Mouse (Mus musculus) T-helper 1 cell (primary cell): Measurements from ENCODE around the gene Dgkz.

Experiments
- in situ Hi-C: fragments of 300-600 bp; cut with MboI, MseI; formaldehyde crosslinking; loops from one replicate; pipeline ENCODE4 v1.15.1; 2025; ENCODE audit warnings: high pct_unique_total_duplicates

Dgkz gene

DNA sequence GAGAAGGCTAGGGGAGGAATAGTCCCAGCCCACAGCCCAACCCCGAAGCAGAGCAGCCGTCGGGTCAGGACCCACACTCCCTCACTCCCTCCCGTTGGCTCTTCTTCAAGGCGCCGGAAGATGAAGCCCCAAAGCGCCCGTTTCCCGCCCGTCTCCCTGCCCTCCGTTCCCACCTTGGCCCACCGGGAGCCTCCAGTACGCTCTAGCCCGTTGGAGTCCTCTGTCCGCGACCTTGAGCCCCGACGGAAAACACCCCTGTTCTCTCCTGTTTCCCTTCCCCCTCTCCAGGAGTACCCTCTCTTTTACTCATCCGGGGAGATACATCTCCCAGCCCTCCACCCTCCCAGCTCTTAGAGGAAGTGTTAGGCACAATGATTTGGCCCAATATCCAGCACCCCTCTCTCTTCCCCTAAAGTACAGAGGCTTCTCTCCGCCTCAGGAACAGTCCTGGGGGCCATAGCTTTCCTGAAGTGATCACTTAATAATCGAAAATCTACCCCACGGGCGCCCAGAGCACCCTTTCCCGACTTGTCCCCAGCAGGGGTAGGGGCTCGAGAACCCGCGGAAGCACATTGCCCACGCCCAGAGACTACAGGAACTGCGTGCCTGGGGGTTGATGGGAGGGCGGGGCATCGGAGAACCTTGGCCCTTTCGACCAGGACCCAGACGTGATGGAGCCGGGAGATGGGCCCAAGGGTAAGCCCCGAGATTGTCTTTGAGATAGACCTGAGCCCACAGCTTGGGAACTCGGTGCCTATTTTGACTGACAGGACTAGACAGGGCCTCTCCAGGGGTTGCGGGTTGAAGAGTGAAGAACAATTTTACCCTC, 52.9 kb downstream of the Dgkz start:
- in situ Hi-C loops: no loop called here

DNA sequence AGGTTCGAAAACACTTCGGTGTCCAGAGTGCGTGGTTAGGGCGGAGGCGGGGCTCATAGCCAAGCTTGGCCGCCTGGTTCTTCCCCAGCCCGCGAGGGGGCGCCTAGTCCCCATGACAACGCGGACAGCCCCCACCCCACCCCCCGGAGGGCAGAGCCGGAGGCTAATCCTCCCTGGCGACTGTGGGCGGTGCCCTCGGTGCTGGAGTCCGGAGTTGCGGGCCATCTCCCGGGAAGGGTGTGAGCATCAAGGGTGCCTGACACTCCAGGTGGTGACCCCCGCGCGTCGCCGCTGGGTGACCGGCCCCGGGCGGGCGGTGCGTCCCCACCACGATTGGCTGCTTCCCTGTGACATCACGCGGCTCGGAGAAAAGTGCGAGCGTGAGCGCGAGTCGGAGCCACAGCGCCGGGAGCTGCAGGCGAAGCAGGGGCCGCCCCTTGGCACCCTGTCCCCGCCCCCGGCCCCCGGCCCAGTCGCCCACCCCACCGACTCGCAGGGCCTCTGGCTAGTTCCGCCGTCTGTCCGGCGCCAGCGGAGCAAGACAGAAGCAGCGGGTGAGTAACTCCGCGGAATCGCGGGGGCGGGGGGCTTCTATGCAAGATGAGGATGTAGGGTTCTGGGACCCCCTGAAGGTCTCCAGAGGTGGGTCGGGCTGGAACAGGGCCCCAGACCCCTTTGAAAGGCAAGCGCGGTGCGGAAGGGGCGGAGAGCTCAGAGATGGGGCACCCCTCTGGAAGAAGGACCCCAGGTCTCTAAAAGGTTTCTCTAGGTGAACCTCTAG, 53.7 kb downstream of the Dgkz start:
- in situ Hi-C loops: no loop called here

DNA sequence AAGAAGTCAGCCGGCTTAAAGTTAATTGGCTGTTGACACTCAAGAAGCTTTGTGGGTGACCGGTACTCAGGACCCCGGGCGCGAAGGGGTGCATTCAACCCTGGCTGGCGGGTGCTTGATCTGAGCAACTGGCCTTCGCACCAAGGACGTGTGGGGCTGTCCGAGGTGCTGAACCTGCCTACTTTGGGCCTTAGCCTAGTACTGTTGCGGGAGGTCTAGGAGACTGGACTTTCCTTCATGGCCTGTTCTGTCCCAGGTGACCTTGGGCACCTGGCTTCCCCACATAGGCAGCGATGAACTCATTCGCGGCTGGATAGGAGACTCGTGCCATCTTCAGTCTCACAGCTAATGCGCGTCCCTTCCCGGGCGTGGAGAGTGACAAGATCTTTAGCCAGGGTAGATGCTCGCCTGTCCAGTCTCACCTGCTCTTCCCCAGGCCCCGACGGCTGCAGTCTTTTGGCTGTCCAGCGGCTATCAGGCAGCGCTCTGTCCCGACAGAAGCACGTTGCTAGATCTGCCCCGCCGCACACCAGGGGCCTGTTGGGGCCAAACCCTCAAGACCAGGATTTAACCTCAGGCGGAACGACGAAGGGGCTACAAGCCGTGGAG, 54.4 kb downstream of the Dgkz start:
- in situ Hi-C loops: no loop called here

DNA sequence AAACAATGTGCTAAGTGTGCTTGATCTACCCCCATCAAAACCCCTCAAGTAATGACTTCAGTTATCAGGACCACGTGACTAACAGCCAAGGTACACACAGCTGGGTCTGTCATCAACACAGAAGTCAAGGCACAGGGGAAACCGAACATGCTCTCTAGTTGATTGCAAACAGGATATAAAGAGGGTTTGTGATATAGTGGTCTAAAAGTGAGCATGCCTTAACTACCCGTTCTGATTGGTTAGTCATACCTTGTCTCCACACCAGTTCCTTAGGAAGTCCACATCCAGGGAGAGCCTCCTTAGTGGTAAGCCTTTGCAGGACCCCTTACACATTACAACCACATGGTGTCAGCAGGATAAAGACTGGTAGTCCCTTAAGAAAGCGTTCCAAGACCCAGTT, 55.5 kb downstream of the Dgkz start:
- in situ Hi-C loops: no loop called here

DNA sequence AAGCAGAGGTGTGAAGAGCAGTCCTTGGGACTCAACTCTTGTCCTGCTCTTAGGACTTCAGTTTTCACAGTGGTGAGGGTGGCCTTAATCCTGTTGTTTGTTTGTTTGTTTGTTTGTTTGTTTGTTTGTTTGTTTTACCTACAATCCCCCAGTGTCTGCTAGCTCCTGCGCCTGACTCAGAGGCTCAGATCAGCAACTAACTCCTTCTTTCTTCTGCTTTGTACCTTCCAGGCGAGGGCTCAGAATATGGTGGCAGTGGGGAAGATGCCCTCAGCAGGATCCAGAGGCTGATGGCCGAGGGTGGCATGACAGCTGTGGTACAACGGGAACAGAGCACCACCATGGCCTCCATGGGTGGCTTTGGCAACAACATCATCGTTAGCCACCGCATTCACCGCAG, 58.6 kb downstream of the Dgkz start:
- in situ Hi-C loops: no loop called here

DNA sequence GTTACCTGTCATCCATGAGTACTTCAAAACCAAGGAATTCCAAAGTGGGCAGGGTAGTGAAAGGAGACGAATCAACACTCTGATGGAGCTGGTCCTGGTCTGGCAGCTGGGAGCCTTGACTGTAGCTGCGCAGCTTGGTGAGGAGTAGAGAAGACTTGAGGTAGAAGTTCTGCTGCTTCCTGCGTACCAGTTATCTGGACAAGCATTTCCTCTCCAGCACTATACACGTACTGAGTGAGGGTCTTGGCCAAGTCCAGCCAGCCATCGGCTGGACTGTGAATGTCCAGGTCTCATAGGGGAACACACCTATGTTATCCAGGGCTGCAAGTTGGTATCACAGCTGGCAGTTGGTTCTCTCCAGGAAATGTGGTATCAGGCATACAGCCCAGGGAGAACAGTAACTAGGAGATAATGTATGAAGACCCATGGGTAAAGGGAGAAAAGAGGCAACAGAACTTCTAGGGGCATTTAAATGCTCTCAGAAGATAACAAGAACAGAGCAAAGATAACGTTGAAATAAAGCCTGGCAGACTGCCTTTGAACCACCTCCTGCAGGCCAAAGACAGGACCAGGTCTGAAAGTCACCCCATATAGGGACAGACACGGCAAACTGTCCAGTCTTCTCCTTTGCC, 59.2 kb downstream of the Dgkz start:
- in situ Hi-C loops: no loop called here

DNA sequence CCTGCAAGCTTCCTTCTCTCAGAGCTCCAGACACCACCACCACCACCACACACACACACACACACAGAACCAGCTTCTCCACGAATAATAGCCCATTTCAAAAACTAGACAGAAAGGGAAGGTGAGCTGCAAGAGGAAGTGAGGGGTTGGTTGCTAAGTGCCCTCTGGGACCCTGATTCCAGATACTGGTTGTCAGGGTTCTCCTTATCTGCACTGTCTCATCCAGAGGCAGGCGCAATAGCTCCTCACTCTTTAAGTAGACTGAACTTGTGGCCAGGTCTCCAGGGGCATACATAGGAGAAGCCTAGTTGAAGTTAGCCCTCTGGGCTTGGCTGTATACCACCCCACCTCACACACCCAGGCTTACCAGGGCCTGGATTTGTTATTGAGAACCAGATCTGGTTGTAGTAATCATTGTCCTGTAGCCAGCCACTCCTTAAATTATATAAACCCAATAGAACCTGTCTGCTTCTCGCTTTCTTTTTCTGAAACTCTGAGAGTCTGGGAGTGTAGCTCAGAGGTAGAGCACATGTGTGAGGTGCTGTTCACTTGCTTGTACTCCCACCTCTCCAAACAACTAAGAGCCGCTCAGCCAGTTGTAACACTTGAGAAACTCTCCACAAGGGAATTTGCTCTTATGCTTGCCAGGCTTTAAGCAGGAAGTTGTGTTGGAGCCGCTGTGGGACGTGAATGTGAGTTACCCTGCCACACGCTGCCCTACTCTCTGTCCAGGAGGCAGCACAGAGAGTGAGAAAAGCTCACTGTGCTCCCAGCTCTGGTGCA, 62.1 kb downstream of the Dgkz start:
- in situ Hi-C loops: no loop called here

DNA sequence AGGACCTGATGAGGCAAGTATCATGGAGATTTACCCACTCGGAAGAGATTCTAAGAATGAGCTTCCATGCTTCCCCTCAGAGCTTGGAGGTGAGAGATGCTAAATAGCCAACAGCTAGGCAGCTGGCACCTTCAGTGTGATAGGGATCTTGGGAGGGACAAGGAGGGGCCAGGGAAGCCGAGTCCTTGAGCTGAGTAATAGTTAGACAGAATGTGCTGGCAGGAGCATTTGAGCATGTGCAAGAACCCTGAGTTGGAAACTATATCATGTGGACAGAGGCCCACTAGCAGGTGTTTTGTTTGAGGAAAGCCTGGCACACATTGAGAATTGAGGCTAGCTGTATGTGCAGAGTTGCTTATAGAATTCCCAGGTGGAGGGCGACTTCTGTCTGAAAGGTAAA, 63.0 kb downstream of the Dgkz start:
- in situ Hi-C loops: no loop called here

DNA sequence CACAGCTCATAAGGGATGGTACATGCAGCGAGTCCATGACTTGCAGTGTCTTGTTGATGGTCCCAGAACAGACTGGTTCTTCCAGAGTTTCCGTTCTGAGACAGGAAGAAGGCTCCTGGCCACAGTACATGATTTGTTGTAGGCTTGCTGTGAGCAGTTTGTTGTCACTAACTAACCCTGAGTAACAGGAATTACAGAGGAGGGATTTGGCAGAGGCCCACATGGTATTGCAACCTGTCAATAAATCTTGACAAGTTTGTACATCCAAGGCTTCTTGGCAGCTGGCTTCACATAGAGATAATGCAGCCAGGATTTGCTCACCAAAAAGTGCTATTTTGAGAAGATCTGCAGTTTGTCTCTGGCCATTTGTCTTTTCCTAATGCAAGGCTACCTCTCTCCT, 69.5 kb downstream of the Dgkz start:
- in situ Hi-C loops: no loop called here

DNA sequence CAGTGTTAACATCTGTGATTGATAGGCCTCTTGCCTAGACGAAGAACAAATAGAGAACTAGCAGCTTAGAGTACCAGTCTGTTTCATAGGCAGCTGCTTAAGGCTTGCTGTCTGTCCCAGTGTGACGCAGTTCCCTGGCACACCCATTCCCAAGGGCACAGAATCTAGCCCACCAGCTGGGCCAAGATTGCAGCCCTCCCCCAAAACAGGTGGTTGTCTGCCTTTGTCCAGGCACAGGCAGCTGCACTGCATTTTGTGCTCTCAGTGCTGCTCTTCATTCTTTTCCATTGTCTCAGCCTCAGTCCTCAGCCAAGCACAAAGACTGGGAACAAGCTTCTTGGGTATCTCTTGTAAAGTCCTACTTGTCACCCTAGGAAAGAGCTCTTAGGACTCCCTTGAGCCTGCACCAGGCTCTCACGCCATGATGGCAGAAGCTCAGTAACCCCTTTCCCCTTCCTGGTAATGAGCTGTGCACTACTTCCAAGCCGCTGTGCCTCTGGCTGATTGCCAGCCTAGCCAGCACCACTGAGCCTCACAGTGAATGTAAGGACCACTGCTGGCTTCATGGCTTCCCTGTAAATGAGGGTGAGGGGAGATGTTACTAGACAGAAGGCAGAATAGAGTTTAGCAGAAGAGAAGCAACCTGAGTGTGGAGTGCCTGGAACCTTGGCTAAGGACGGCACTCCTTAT, 70.9 kb downstream of the Dgkz start:
- in situ Hi-C loops: no loop called here

DNA sequence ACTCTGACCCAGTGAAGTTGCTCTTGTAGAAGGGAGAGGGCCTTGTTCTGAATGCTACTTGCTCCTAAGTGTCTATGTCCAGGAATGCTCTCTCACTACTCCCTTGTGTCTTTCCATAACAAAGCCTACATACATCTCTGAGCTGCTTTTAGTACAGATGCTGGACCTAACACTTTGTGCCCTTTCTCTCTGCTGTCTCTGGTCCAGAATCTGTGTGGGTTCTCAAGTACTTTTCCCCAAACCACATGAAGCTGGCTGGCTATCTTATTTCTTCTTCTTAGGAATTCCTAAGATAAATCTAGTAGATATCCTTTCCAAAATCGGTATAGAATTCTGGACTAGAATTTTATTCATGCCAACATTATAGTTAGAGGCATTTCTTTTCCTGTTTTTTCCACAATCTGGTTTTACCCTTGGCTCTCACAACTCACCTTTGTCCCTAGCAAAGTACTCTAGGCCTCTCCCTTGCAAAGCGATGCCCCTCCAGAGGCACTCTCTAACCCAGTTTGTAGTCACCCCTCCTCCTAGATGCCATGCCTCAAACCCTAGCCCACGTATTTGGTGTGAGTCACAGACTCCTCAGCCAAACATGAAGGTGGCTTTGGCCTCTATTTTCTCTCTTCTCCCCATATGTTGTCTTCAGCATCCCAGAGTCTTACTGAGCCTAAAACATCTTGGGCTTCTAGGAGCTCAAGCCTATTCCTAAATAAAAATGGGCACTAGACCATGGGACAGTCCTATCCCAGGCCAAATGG, 72.3 kb downstream of the Dgkz start:
- in situ Hi-C loops: no loop called here

DNA sequence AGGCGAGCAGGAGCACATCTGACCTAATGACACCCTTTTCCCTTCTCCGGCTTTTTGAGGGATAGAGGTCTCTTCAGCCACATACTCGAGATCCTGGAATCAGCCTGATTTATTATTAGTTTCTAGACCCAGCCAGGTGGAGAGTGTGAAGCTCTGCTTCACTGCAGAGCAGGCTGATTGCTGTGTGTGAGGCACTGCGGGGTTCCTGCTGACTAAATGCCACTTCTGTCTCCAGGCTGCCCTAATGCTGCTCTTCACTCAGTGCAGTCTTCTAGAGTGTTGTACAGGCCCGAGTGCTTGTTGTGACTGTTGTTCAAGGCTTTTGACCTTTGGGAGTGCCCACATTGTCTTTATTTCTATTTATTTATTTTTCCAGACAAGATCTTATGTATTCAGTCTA, 73.3 kb downstream of the Dgkz start:
- in situ Hi-C loops: no loop called here

DNA sequence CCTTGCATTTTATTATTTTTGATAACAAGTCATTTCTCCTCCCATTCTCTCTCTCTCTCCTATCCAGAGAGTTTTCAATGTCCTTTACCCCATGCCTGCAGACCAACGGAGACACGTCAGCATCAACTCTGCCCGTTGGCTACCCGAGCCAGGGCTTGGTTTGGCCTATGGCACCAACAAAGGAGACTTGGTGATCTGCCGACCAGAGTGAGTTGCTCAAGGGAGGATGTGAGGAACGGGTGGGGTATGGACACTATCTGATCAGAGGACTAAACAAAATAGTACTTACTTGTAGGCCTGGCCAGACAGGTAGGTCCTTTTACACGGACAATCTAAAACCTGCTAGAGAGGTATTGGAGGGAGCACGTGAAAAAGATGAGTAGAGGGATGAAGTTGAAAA, 75.2 kb downstream of the Dgkz start:
- in situ Hi-C loops: no loop called here

DNA sequence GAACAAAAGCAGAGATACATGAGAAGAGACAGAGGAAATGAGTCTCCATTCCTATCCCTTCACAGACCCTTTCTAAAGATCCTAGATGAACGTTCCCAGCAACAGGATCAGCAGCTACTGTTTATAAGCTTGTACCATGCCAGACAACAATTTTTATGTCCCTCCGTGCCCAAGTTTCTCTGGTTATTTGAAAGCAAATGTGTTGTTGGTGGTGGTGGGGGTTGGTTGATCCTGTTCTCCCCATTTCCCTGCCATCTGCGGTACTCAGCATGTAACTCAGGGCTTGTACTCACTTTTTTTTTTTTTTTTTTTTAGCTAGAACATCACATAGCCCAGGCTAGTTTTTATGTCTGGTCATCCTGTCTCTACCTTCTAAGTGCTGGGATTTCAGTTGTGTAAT, 76.5 kb downstream of the Dgkz start:
- in situ Hi-C loops: no loop called here

DNA sequence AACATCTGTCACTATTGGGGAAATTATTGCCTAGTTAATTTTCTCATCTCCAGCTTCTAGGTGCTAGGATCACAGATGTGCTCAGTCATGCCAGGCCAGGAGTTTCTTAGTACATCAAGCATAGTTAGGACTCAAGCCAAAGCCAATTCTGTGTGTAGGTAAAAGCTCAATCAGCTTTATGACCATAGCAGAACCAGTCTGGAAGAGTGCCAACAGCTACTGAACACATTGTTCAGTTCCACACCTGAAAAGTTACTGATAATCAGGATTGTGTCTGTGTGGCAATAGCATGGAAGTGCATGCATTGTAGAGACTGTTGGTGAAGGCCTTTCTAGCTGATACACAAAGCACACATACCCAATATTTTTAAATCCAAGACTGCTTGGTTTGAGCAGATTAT, 77.7 kb downstream of the Dgkz start:
- in situ Hi-C loops: no loop called here

DNA sequence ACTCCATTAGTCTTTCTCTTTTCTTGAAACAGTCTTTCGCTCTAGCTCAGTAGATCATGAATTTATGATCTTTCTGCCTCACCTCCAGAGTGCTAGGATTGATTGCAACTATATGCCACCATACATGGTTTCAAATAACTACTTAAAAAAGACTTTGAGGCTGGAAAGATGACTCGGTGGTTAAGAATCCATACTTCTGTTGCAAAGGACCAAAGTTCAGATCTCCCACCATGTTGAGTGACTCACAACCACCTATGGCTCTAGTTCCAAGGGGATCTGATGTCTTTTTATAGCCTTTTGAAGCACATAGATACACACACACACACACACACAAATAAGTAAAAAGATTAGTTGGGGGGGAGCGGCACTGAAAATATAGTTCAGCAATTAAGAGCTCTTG, 80.3 kb downstream of the Dgkz start:
- in situ Hi-C loops: no loop called here

DNA sequence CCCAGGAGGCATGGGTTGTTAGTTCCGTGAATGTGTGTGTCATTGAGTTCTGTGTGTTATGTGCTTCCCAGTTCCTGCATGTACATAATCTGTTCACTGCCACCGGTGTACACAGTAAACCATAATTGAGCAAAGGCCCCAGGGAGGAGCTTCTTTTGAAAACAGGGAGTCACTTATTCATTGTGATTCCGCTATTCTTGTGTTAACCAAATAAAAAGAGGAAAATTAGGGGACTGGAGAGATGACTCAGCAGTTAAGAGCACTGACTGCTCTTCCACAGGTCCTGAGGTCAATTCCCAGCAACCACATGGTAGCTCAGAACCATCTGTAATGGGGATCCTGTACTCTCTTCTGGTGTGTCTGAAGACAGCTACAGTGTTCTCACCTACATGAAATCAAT, 80.9 kb downstream of the Dgkz start:
- in situ Hi-C loops: no loop called here

DNA sequence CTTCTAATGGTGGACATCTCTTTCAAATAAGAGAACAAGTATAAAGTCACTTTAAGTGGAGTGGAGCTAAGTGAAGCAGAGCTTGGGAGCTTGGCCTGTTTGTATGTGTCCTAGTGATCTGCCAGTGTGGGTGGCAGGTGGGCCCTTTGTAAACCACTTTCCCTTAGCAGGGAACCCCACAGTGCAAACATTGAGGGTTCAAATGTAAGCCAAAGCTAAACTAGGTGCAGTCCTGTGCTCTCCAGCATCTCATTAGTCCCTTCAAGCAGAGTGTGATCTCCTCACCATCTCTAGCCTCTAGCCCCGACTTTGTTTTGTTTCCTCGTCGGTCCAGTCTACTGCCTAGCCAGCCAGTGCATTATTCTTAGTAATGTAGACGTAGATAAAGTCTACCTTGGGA, 91.0 kb downstream of the Dgkz start:
- in situ Hi-C loops: no loop called here

DNA sequence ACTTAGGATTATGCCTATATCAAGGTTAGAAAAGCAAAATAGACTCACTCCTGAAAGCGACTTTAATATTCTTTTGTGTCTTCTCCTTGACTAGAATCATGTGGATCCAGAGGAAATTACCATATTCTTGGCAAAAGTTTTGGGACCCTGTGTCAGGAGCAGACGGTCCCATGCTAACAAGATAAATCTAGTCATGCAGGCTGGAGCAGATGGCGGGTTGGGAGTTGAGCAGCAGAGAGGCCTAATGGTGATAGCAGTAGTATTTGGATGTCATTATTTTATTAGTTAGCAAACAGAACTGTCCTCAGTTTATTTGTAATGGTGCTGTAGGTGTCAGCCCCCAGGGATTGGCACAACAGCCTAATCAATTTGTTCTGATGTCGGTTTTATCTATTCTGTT, 91.7 kb downstream of the Dgkz start:
- in situ Hi-C loops: no loop called here
